Mouse (Mus musculus) kidney, adult 2 months (tissue): ENCODE data around the gene Xntrpc. TPM values are rescaled to one million over a fixed set of nuclear protein-coding genes. Genes with fewer than 3 reads are reported as not detected.
A peak's percentile ranks its signal among the peaks of the same experiment; 100 is the strongest.
"Not testable (repeated sequence)": the region's sequence is repeated elsewhere in the genome, so short reads cannot be mapped to it uniquely, and the experiment has no call there.

ENCODE experiments used
- DNase-seq: peaks from one replicate; pipeline ENCODE4 v3.0.0; 2021
- H3K27ac ChIP-seq: fragments of 200-500 bp; 2 replicates; pipeline ENCODE4 v1.5.1; 2012; ENCODE audit warnings: low read depth, low read length, control low read depth, inconsistent platforms; ENCODE audit not compliant: insufficient read depth
- H3K27me3 ChIP-seq: fragments of 200-500 bp; replicated peaks from 2 replicates; pipeline ENCODE4 v1.6.1; 2012; ENCODE audit warnings: mild to moderate bottlenecking, moderate library complexity, low read length, inconsistent platforms; ENCODE audit not compliant: control insufficient read depth, insufficient read depth
- H3K36me3 ChIP-seq: fragments of 200-500 bp; 2 replicates; pipeline ENCODE4 v1.6.1; 2012; ENCODE audit warnings: mild to moderate bottlenecking, moderate library complexity, low read length, inconsistent platforms; ENCODE audit not compliant: control insufficient read depth, insufficient read depth
- H3K4me1 ChIP-seq: fragments of 200-500 bp; 2 replicates; pipeline ENCODE4 v1.6.1; 2011; ENCODE audit warnings: low read length; ENCODE audit not compliant: control insufficient read depth, insufficient read depth
- H3K4me3 ChIP-seq: fragments of 200-500 bp; 2 replicates; pipeline ENCODE4 v1.5.1; 2011; ENCODE audit warnings: mild to moderate bottlenecking, low read depth, low read length, control low read depth; ENCODE audit not compliant: insufficient read depth
- CTCF ChIP-seq: fragments of 200-500 bp; conservative IDR thresholded peaks from 2 replicates; pipeline ENCODE4 v1.5.1; 2011; ENCODE audit warnings: low read depth, mild to moderate bottlenecking, control low read depth, low read length, moderate library complexity, mixed read lengths; ENCODE audit not compliant: insufficient read depth, insufficient read length
- POLR2A ChIP-seq: fragments of 200-500 bp; IDR thresholded peaks from one replicate; pipeline ENCODE4 v1.6.1; 2011; ENCODE audit warnings: low read depth, low read length, control low read depth
- WGBS: fragments of 180-500 bp; shearing (Covaris S2); methylation state at CpG from one replicate; pipeline ENCODE4 v1.1.7; 2018; 5-methylcytosine and 5-hydroxymethylcytosine counted together
- polyA plus RNA-seq: library from polyadenylated mRNA; depleted of rRNA; stranded (reverse); fragments of >200 nt; gene quantifications from 2 replicates; pipeline ENCODE4 v1.2.3, GENCODE M21; 2012

The Xntrpc gene
- polyA plus RNA-seq, 1 experiment = 1.8 TPM

- Histone ChIP-seq H3K4me1 (no peaks in the 10 kb centered on the region), H3K4me3 (no peak overlapping the region), H3K36me3 (no peaks in the 10 kb centered on the region), H3K27ac (no peak overlapping the region), H3K27me3 (no peaks in the 10 kb centered on the region)
- WGBS = 89% methylated on average over 9 of the region's 9 CpGs
- TF ChIP-seq CTCF (no peak), POLR2A (no peak)
- DNase-seq = no peak
Observed at GRCm38 (mm10) chr7:102023821-102024220, 41.7 kb upstream of the Xntrpc start.

- H3K4me3 ChIP-seq = no peak overlapping the region
- TF ChIP-seq POLR2A = no peak
- no peak for TF ChIP-seq CTCF
- H3K4me1 ChIP-seq = no peaks in the 10 kb centered on the region
- H3K27ac ChIP-seq = no peak overlapping the region
- WGBS = 75% methylated on average over 2 of the region's 2 CpGs
- H3K27me3 ChIP-seq = no peaks in the 10 kb centered on the region
- no peak for DNase-seq
- no peaks in the 10 kb centered on the region for H3K36me3 ChIP-seq
Observed at GRCm38 (mm10) chr7:102025187-102026119, 40.1 kb upstream of the Xntrpc start.

GRCm38 (mm10) chr7:102034904-102035303 lies 30.6 kb upstream of the Xntrpc start:
- Histone ChIP-seq H3K27ac (no peak overlapping the region), H3K4me3 (no peak overlapping the region), H3K27me3 (no peaks in the 10 kb centered on the region), H3K4me1 (no peaks in the 10 kb centered on the region), H3K36me3 (peaks cover 9% of the 10 kb centered on the region)
- TF ChIP-seq POLR2A (no peak), CTCF (peak; percentile 29; the same call in 1 of the 2 replicates)
- WGBS = 90% methylated on average over 1 of the region's 1 CpGs
- no peak for DNase-seq

GRCm38 (mm10) chr7:102035534-102035933 lies 30.0 kb upstream of the Xntrpc start:
- Histone ChIP-seq H3K27me3 (no peaks in the 10 kb centered on the region), H3K4me1 (no peaks in the 10 kb centered on the region), H3K27ac (no peak overlapping the region), H3K4me3 (no peak overlapping the region), H3K36me3 (peaks cover 9% of the 10 kb centered on the region)
- WGBS = 83% methylated on average over 2 of the region's 2 CpGs
- no peak for TF ChIP-seq POLR2A
- TF ChIP-seq CTCF = no peak
- DNase-seq = no peak

- H3K4me3 ChIP-seq = no peak overlapping the region
- H3K27ac ChIP-seq = no peak overlapping the region
- no peaks in the 10 kb centered on the region for H3K27me3 ChIP-seq
- peaks cover 9% of the 10 kb centered on the region for H3K36me3 ChIP-seq
- TF ChIP-seq POLR2A (no peak), CTCF (no peak)
- DNase-seq = no peak
- 96% methylated on average over 3 of the region's 3 CpGs for WGBS
- no peaks in the 10 kb centered on the region for H3K4me1 ChIP-seq
Observed at GRCm38 (mm10) chr7:102037318-102037717, 28.2 kb upstream of the Xntrpc start.

- TF ChIP-seq POLR2A (no peak), CTCF (no peak)
- H3K36me3 ChIP-seq = peaks cover 6% of the 10 kb centered on the region; the same call in 1 of the 2 replicates
- no peak overlapping the region for H3K4me3 ChIP-seq
- WGBS = 12% methylated on average over 2 of the region's 2 CpGs
- H3K27ac ChIP-seq = peak overlapping the region; percentile 16; the same call in 1 of the 2 replicates
- no peaks in the 10 kb centered on the region for H3K27me3 ChIP-seq
- peak; percentile 70 for DNase-seq
- no peaks in the 10 kb centered on the region; the same call in 1 of the 2 replicates for H3K4me1 ChIP-seq
Observed at GRCm38 (mm10) chr7:102042314-102042713, 23.2 kb upstream of the Xntrpc start.

GRCm38 (mm10) chr7:102048524-102048923 lies 17.0 kb upstream of the Xntrpc start:
- H3K36me3 ChIP-seq = not testable (repeated sequence)
- peak; percentile 15 for DNase-seq

More at GRCm38 (mm10) chr7:102048524-102048923, 17.0 kb upstream of the Xntrpc start:
- H3K27ac ChIP-seq, H3K27me3 ChIP-seq, H3K4me3 ChIP-seq, H3K4me1 ChIP-seq: not testable (repeated sequence)
